Mouse (Mus musculus): ENCODE data around the gene Hspa5.
"Not testable (repeated sequence)": the region's sequence is repeated elsewhere in the genome, so short reads cannot be mapped to it uniquely, and the experiment has no call there.

Hspa5 gene

DNA sequence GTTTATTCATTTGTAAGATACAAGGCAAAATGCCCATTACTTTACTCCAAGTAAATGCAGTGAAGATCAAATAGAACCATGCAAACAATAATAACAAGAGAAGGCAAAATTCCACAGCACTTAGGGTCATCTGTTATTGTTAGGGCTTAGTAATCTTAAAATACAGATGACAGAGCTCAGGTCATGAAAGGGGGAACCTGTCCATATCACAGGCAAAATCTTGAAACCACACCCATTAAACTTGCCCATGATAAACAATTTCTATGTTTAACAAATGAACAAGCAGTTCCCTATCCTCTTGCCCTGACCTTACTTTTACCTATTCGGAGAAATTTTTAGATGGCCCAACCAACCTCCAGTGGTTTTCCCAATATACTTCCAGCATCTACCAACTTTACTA is 37.8 kb downstream of the Hspa5 start:
- DNase-seq (ENCODE audit: low read depth): no peak

- no peak for DNase-seq (ENCODE audit: low read depth)
Observed at GRCm38 (mm10) chr2:34810775-34811174, 39.0 kb downstream of the Hspa5 start.

GRCm38 (mm10) chr2:34812706-34813105 is 40.9 kb downstream of the Hspa5 start:
- no peak for DNase-seq (ENCODE audit: low read depth)

DNA sequence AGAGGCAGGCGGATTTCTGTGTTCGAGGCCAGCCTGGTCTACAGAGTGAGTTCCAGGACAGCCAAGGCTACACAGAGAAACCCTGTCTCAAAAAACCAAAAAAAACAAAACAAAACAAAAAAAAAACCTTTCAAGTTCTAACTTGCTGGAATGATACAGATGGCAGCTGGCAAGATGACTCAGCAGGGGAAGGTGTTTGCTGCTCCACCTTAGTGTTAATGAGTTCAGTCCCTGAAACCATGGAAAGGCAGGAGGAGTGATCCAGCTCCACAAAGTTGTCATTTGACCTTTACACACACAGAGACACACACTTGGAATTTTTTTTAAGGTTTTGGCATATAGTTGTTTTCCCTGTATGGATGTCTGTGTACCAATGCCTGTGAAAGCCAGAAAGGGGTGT is 44.1 kb downstream of the Hspa5 start:
- DNase-seq (ENCODE audit: low read depth): not testable (repeated sequence)

DNA sequence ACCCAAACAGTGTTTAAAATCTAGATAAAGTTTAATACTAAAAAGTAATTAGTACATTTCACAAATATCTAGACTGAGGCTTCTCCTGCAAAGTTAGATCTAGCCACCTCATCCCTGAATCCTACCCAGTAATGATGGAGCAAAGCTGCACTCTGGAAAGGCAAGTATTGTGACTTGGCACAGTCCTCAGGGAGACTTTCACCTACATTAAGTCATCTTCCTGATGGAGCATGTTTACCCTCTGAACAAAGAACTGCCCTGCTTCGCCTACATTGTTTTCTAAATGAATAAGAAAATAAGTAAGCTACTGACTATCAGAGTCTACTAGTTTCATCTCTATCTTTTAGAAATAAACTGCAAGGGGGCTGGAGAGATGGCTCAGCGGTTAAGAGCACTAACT is 46.7 kb downstream of the Hspa5 start:
- no peak for DNase-seq (ENCODE audit: low read depth)

GRCm38 (mm10) chr2:34825827-34826459 is 54.2 kb downstream of the Hspa5 start, which contains the start of gene Fbxw2:
TSS of gene Fbxw2 (minus strand) at chr2:34826311.
- DNase-seq (ENCODE audit: low read depth): peak; percentile 77

DNA sequence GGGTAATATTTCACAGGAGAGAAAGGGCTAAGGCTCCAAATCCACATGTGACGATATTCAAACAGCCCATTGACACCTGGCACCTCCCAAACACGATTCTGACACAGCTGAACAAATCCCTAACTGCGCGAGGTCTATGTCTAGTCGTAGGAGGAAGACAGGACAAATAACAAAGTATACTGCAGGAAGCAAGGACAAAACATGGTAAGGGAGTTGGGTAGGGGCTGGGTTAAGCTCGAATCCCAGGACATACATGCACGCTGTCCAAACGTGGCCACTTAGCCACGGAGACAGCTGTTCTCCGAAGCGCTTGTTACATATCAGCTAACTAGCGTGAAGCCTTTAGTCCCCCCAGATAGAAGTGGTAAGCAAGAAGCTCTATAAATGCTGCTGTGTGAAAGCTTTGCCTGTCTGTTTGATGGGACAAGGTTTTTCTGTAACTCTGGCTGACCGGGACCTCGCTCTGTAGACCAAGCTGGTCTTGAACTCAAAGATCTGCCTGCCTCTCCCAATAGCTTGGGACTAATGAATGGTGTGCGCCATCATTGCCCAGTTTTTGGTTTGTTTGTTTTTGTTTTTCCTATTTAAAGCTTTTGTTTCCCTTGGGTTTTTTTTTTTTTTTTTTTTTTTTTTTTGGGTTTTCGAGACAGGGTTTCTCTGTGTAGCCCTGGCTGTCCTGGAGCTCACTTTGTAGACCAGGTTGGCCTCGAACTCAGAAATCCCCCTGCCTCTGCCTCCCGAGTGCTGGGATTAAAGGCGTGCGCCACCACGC is 54.9 kb downstream of the Hspa5 start:
- no peak for DNase-seq (ENCODE audit: low read depth)

Measured in c-Kit-positive CD71-negative TER-119-negative erythroid progenitor cells, embryonic 14.5 days (primary cell).